Mouse (Mus musculus) liver, adult (tissue): ENCODE results near the gene Itpr2.

ENCODE experiments used
- GATA4 ChIP-seq: IDR thresholded peaks from 2 replicates; pipeline ENCODE4 v1.6.1; 2014; ENCODE audit warnings: mild to moderate bottlenecking, low read length; ENCODE audit not compliant: insufficient replicate concordance

Itpr2 gene

DNA sequence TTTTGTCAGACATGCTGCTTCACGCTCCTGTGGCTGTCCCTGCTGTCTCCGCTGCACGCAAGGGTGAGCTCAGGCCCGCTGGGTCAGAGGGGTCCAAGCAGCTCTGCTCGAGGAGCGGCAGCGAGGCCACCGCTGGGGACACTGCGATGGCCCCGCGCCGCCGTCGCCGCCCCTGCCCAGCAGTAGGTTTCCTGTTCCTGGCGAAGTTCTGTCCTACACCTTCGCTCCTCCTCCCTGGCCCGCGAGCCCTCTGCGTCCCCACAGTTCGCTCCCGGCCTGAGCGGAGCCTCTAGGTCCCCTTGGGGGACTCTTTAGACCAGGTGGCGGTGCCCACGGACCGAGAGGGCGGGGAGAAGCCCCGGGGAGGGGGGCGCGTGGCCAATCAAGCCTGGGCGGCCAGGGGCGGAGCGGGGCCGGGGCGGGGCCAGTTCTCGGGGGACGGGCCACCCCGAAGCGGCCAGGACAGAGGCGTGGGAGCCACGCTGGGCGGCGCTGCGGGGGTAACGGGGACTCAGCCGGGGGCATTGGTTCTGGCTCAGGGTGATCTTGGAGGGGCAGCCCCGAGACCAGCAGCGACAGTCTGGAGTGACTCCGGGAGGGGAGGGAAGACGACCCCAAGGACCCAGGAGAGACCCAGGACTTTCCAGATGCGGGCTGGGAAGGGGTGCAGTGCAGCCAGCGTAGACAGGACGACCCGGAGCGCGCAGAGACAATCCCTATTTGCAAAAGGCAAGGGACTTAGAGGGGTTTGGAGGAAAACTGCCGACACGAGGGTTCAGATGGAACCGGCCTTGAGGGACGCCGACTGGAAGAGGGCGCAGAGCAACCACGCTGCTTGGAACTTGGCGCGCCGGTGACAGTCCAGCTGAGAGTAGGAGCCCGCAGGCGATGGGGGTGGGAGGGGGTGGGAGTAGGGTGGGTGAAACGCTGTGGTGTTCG lies at the start of gene Itpr2:
Gene Itpr2 (minus strand): TSS at position 358 of the 939 bp plus-strand sequence.
- TF ChIP-seq GATA4 = no peak

DNA sequence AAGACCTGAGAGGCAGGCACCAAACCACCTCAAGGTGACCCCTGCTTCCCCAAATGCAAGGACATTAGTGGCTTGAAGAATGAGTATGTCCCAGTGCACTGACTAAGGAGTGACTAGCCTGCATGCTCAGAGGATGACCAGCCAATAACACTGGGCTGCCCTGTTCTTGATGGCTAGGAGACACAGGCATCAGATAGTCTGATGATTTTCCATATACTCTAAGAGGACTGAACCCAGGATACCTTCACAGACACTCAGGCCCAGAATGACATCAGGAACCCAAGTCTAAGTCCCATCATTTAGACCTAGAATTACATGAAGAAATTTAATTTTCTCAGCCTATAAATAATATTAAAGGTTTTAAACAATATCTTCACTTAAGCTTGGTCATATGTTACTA lies 49.3 kb upstream of the Itpr2 start:
- TF ChIP-seq GATA4 = no peak

DNA sequence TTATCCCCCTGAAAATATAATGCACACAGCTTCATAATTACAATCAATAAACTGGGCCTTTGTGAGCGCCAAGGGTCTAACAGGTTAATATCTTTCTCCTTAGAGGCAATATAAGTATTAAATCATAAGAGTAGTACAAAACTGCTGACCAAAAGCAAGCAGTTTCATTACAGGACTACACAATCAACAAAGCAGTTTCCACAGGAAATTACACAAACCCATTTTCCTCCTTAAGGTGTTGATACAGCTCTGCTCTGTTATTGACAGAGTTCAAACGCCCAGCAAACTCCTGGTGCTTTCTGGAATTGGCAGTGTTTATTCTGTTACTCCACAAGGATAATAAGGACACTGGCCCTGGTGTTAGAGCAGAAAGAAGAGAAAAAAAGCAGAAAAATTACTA lies 48.4 kb upstream of the Itpr2 start:
- TF ChIP-seq GATA4 = no peak

DNA sequence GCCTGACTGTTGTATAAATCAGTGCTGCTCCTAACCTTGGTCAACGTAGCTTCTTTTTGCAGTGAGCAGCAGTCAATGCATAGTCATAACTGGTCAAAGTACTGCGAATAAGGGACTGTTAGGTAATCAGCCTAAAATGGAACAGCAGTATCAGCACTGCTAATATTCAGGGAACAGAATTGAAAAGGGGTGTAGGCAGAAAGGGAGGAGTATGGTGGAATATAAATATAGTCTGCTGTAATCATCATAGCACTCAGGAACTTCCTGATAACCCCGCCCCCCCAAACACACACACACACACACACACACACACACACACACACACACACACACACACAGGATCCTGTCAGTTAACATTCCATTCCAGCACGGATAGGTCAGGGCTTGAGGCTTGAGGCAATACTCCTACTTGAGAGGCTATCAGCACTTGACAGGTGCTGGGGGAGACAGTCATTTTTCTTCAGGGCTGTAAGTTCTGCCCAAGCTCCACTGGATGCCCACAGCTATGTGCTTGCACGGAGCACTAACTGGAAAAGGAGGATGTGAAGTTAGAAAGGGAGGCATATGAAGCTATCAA lies 43.4 kb upstream of the Itpr2 start:
- TF ChIP-seq GATA4 = no peak

DNA sequence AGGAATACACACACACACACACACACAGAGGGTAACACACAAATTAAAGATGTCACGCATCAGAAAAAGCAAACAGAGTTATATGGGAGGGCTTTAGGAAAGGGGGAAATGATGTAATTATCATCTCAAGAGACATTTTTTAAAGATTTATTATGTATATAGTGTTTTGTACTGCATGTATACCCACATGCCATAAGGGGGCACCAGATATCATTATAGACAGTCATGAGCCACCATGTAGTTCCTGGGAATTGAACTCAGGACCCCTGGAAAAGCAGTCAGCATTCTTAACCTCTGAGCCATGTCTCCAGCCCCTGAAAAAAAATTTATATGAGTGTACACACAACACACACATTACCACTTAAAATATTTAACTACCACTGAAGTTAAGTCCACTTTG lies 42.6 kb upstream of the Itpr2 start:
- TF ChIP-seq GATA4 = no peak

DNA sequence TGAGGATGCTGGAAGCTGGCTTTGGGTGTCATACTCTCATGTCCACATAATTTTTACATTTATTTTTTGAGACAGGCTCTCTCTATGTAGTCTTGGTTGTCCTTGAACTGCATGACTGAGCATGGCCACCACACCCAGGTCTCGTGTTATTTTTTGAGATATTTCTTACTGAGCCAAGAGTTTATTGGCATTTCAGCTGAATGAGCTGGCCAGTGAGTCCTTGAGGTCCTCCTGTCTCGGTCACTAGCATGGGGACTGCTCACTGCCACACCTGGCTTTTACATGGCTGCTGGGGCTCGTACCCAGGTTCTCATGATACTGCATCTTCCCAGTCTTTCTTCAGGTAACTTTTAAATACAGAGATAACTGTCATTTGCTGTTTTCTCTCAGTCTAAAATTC lies 38.4 kb upstream of the Itpr2 start:
- no peak for TF ChIP-seq GATA4

DNA sequence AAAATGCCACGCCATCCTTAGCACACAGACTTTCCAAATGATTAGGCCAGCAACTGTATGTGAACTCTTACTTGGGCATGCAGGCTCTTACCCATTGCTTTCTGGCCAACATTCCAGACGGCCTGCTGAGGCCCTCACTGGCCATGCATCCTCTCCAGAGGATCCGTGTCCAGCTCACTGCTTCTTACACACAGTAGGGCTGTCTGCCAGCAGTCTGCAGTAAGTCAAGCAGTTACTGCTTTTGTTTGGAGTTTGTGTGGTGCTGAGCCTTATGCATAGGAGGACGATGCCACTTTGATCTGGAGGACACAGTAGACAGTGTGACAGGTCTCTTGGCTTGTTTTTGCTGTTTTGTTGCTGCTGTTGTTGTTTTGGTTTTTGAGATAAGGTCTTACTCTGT lies 36.6 kb upstream of the Itpr2 start:
- TF ChIP-seq GATA4 = no peak

DNA sequence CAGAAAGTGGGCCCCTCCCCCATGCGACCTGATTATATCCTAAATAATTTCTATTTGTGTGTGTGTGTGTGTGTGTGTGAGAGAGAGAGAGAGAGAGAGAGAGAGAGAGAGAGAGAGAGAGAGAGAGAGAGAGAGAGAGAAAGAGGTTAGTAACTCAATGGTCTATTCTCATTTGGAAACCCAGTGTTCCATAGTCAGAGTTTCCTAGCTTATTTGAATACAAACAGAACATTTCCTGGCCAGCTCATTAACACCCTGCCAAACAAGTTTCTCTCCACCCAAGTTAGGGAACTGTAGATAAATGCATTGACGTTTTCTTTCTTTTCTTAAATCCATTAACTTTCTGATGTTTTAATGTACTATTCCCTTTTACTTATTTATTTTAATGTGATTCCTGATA lies 36.0 kb upstream of the Itpr2 start:
- TF ChIP-seq GATA4 = no peak

DNA sequence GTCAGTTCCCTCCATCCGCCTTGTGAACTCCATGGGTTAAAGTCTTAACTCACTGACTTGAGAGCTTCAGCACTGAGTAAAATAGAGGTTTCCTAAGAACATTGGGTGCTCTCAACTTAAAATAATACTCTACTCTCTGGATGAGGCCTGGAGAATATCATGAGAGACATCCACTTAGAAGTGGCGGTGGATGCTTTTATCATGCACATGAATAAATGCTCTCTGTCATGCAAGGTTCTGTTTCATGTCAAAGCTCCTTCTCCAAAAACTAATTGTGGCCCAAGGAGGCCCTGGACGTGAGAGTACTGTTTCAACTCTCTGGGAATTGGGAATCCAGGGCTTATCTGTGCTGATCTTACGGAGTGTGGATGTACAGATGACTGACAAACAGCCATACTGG lies 35.1 kb upstream of the Itpr2 start:
- TF ChIP-seq GATA4 = no peak

DNA sequence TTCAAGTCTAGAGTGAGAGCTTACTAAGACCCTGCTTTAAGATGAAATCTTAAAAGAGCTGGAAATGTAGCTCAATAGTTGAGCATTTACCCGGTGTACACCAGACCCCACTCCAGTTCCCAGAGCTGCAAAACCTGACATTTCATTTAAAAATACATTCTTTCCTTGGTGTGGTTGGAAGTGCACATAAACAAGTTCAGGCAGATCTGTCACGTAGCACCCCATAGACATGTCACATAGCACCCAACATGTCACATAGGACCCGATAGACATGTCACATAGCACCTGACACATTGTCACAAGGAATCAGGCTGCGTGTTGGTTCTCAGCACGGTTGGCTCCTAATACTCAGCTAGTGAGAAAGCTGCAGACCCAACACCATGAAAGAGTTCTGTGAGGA lies 33.5 kb upstream of the Itpr2 start:
- no peak for TF ChIP-seq GATA4

DNA sequence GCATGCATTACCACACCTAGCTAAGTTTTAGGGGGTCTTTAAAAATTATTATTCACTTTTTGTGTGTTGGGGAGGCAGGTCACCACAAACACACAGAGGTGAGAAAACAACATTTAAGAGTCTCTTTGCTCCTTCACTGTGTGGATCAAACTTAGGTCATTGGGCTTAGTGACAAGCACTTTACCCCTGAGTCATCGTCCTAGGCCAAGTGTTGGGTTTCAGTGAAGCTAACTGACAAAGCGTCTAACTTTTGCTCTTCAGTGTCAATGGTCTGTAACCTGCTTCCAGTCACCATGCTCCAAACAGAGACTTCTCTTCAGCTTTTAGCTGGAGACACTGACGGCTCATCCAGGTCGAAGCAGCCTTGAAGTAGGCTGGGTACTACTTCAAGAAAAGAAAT lies 31.1 kb upstream of the Itpr2 start:
- TF ChIP-seq GATA4 = no peak

DNA sequence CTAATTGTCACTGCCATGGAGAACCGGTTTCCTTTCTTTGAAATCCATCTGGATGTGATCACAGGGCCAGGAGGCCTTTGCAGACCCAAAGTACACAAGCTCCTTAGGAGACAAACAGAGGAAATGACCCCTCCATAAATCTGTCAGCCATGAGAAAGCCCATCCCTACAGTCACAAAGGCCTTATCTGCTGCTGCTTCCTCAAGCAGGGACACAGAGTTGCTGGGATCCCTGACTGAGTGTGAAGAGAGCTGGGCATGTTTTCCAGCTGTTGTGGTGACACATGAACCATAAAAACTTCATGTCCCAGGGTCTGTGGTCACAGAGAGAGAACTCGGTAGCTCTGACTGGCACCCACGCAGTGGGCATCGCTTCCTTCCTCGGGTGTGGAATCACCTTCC lies 28.7 kb upstream of the Itpr2 start:
- TF ChIP-seq GATA4 = peak; percentile 94; the same call in 1 of the 2 replicates

DNA sequence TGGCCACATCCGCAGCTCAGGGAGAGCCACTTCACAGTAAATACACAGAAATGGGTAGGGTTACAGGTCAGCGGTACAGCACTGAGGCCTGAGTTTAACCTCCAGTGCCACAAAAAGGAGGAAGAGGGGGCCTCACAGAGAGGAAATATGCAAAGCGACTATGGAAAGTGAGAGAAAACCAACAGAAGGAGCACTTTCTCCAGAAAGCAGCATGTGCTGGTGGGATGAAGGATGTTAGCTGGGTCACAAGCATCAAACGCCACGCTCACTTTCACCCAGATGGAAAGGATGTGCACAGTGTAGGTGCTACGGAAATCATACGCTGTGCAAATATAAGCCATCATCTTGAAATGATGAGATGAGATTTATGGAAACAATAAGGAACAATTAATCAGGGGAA lies 28.3 kb upstream of the Itpr2 start:
- TF ChIP-seq GATA4 = no peak

DNA sequence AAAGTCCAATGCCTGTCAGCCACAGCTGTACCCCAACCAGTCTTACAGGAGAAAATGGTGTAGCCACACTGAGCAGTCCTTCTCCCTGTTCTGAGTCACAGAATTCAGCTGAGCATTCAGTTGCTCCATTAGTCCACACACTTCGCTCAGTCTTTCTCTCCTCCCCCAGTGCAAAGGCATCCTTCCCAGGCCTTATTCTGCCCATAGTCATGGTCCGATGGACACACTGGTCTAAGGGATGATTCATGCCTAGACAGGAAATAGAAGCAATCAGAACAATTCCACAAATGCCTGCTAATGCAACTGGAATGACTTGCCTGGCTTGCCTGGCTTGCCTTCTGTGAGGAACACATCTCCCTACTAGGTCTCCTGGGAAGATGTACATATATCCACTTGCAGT lies 25.5 kb upstream of the Itpr2 start:
- no peak for TF ChIP-seq GATA4

DNA sequence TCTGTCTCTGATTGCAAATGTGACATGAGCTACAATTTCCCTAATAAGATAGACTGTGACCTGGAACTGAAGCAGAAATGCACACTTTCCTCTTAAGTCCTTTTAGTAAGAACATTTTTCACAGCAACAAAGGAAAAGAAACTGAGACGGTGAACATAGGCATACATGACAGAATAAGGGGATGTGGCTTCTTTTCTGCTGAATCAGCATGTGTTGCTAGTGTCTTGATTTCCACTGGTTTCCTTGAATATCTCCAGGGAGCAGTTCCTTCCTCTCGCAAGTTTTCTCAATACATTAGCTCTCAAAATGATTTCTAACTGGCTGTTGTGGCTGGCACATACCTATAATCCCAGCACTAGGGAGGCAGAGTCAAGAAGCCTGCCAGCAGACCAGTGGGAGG lies 23.5 kb upstream of the Itpr2 start:
- TF ChIP-seq GATA4 = no peak

DNA sequence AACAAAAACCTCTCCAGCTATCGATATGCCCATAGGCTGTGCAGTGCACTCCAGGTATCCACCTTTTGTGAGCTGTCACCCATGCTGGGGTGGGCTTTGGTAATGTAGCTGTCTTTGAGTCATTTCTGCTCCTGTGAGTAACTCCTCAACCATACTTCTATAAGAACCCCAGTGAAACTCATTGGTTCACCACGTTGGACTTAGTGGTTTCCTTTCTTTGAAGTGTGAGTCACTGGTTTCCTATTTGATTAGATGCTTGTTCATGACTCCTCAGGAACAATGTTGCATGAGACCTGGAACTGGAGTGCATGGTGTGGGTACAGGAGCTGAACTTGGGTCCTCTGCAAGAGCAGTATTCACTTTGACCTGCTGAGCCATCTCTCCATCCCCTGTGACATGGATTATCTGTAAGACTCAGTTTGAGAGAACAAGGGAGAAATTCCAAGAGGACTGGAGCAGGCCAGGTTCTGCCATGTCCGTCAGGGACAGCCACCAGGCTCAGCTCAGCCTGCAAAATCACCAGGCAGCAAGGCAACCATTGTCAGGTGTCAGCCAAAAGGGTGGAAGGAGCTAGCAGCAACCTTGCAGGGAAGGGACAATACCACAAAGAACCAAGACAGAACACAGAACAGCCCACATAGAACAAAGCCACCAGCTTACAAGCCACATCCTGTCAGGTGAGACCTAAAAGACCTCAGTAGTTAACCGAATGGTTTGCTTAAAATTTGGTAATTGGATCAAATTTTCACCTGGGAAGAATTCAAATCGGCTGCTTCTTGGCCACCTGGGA lies 19.6 kb upstream of the Itpr2 start:
- TF ChIP-seq GATA4 = no peak
